Mouse (Mus musculus): ENCODE measurements at regions not wholly inside any gene's neighbourhood (a gene's known extent, or its start where the extent isn't known, plus 50 kb on each side); places are given as distances from the start of the nearest gene placed in this dataset.
A peak's percentile ranks its signal among the peaks of the same experiment; 100 is the strongest.
"Not testable (repeated sequence)": the region's sequence is repeated elsewhere in the genome, so short reads cannot be mapped to it uniquely, and the experiment has no call there.

DNA sequence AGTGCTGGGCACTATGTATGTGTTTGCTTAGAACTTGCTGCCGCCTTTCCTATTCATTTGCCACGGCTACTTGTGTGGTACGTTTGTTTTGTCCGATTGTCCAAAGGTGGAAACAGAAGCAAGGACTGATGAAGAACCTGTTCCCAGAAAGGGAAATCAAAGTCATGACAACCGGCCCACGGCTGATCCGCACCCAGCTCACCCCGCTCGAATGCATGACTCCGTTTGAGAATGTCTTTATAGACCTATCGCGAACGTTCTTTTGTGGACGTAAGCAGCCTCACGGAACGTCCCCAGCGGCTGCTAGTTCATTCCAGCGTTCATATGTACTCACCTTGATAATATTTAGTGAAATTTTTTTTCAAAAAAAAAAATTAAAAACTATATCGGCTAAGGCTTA, 149.9 kb upstream of the Ajap1 start:
- WGBS = 76% methylated on average over 19 of the region's 19 CpGs
- peak; percentile 43 for DNase-seq
- Histone ChIP-seq H3K4me2 (ENCODE audit: low read length) (no peak overlapping the region), H3K36me3 (ENCODE audit: control insufficient read depth, insufficient read depth, low read length) (no peaks in the 10 kb centered on the region), H3K4me3 (replicated peaks; ENCODE audit: low read depth, low read length) (no peak overlapping the region), H3K27ac (replicated peaks; ENCODE audit: low read depth, low read length) (no peak overlapping the region), H3K9me3 (ENCODE audit: control insufficient read depth, low read length) (no peaks in the 10 kb centered on the region), H3K27me3 (ENCODE audit: control insufficient read depth, insufficient read depth, low read length) (no peaks in the 10 kb centered on the region), H3K4me1 (ENCODE audit: control insufficient read depth, insufficient read depth, low read length) (peaks cover 19% of the 10 kb centered on the region; the same call in 1 of the 2 replicates), H3K9ac (replicated peaks; ENCODE audit: low read length) (no peak overlapping the region)
- no peak for ATAC-seq (ENCODE audit: low FRiP score, low TSS enrichment)

DNA sequence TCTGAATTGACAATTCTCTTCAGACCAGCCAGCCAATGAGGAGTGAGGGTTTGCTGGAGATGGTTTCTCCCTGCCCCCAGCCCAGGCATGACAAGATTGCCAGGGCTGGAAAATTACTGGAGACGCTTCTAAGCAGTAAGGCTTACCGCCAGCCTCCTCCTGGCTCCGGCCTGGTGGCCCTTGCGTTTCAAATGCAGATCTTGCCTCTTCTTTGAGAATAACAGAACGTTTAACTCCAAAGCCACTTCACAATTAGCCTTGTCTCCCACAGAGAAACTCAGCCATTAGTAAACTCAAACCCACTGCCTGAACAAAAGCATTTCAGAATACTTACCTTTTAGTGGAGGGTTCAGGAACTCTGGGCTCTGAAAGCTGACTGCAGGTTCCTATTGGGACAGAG, 150.6 kb upstream of the Ajap1 start:
- DNase-seq = peak; percentile 67
- peaks cover 25% of the 10 kb centered on the region for H3K4me1 ChIP-seq (ENCODE audit: control insufficient read depth, insufficient read depth, low read length)

GRCm38 (mm10) chr4:153634221-153634881, 151.7 kb upstream of the Ajap1 start:
- no peak overlapping the region for H3K4me3 ChIP-seq (replicated peaks; ENCODE audit: low read depth, low read length)
- no peaks in the 10 kb centered on the region for H3K27me3 ChIP-seq (ENCODE audit: control insufficient read depth, insufficient read depth, low read length)
- 27% methylated on average over 15 of the region's 15 CpGs for WGBS
- ATAC-seq (ENCODE audit: low FRiP score, low TSS enrichment) = 0 out of 2 replicates have a peak, but pooled peaks have one; percentile 43
- H3K27ac ChIP-seq (replicated peaks; ENCODE audit: low read depth, low read length) = peak overlapping the region; percentile 32; the same call in 1 of the 2 replicates
- DNase-seq = peak; percentile 68
- H3K9me3 ChIP-seq (ENCODE audit: control insufficient read depth, low read length) = no peaks in the 10 kb centered on the region
- H3K9ac ChIP-seq (replicated peaks; ENCODE audit: low read length) = no peak overlapping the region
- no peaks in the 10 kb centered on the region for H3K36me3 ChIP-seq (ENCODE audit: control insufficient read depth, insufficient read depth, low read length)
- no peak overlapping the region for H3K4me2 ChIP-seq (ENCODE audit: low read length)
- H3K4me1 ChIP-seq (ENCODE audit: control insufficient read depth, insufficient read depth, low read length) = peaks cover 29% of the 10 kb centered on the region

More for the DNA sequence above, 150.6 kb upstream of the Ajap1 start:
- no peak for ATAC-seq (ENCODE audit: low FRiP score, low TSS enrichment)
- Histone ChIP-seq H3K27ac (replicated peaks; ENCODE audit: low read depth, low read length) (no peak overlapping the region), H3K4me2 (ENCODE audit: low read length) (no peak overlapping the region), H3K4me3 (replicated peaks; ENCODE audit: low read depth, low read length) (no peak overlapping the region), H3K9ac (replicated peaks; ENCODE audit: low read length) (no peak overlapping the region), H3K9me3 (ENCODE audit: control insufficient read depth, low read length) (no peaks in the 10 kb centered on the region), H3K27me3 (ENCODE audit: control insufficient read depth, insufficient read depth, low read length) (no peaks in the 10 kb centered on the region), H3K36me3 (ENCODE audit: control insufficient read depth, insufficient read depth, low read length) (no peaks in the 10 kb centered on the region)
- 6% methylated on average over 5 of the region's 5 CpGs for WGBS

GRCm38 (mm10) chr4:153637989-153638388, 155.4 kb upstream of the Ajap1 start:
- Histone ChIP-seq H3K36me3 (ENCODE audit: control insufficient read depth, insufficient read depth, low read length) (no peaks in the 10 kb centered on the region), H3K27ac (replicated peaks; ENCODE audit: low read depth, low read length) (no peak overlapping the region; the same call in 1 of the 2 replicates), H3K9me3 (ENCODE audit: control insufficient read depth, low read length) (no peaks in the 10 kb centered on the region), H3K9ac (replicated peaks; ENCODE audit: low read length) (no peak overlapping the region), H3K4me2 (ENCODE audit: low read length) (no peak overlapping the region), H3K4me3 (replicated peaks; ENCODE audit: low read depth, low read length) (no peak overlapping the region), H3K4me1 (ENCODE audit: control insufficient read depth, insufficient read depth, low read length) (peaks cover 29% of the 10 kb centered on the region), H3K27me3 (ENCODE audit: control insufficient read depth, insufficient read depth, low read length) (no peaks in the 10 kb centered on the region)
- WGBS = 0% methylated on average over 1 of the region's 1 CpGs
- DNase-seq (peak; percentile 46), ATAC-seq (ENCODE audit: low FRiP score, low TSS enrichment) (no peak)

- Histone ChIP-seq H3K9ac (replicated peaks; ENCODE audit: low read length) (no peak overlapping the region), H3K4me2 (ENCODE audit: low read length) (no peak overlapping the region), H3K4me3 (replicated peaks; ENCODE audit: low read depth, low read length) (no peak overlapping the region), H3K27ac (replicated peaks; ENCODE audit: low read depth, low read length) (no peak overlapping the region), H3K36me3 (ENCODE audit: control insufficient read depth, insufficient read depth, low read length) (no peaks in the 10 kb centered on the region), H3K27me3 (ENCODE audit: control insufficient read depth, insufficient read depth, low read length) (no peaks in the 10 kb centered on the region), H3K4me1 (ENCODE audit: control insufficient read depth, insufficient read depth, low read length) (peaks cover 4% of the 10 kb centered on the region; the same call in 1 of the 2 replicates), H3K9me3 (ENCODE audit: control insufficient read depth, low read length) (no peaks in the 10 kb centered on the region)
- no peak for ATAC-seq (ENCODE audit: low FRiP score, low TSS enrichment)
- WGBS = 2% methylated on average over 5 of the region's 5 CpGs
- no peak for DNase-seq
Measured at GRCm38 (mm10) chr4:153651849-153652248, 169.2 kb upstream of the Ajap1 start.

- Histone ChIP-seq H3K4me2 (ENCODE audit: low read length) (no peak overlapping the region), H3K9ac (replicated peaks; ENCODE audit: low read length) (no peak overlapping the region), H3K4me1 (ENCODE audit: control insufficient read depth, insufficient read depth, low read length) (peaks cover 4% of the 10 kb centered on the region; the same call in 1 of the 2 replicates), H3K36me3 (ENCODE audit: control insufficient read depth, insufficient read depth, low read length) (no peaks in the 10 kb centered on the region), H3K27me3 (ENCODE audit: control insufficient read depth, insufficient read depth, low read length) (no peaks in the 10 kb centered on the region), H3K4me3 (replicated peaks; ENCODE audit: low read depth, low read length) (no peak overlapping the region), H3K27ac (replicated peaks; ENCODE audit: low read depth, low read length) (no peak overlapping the region), H3K9me3 (ENCODE audit: control insufficient read depth, low read length) (no peaks in the 10 kb centered on the region)
- ATAC-seq (ENCODE audit: low FRiP score, low TSS enrichment) (no peak), DNase-seq (peak; percentile 24)
- 88% methylated on average over 11 of the region's 11 CpGs for WGBS
Measured at GRCm38 (mm10) chr4:153652841-153653240, 170.2 kb upstream of the Ajap1 start.

DNA sequence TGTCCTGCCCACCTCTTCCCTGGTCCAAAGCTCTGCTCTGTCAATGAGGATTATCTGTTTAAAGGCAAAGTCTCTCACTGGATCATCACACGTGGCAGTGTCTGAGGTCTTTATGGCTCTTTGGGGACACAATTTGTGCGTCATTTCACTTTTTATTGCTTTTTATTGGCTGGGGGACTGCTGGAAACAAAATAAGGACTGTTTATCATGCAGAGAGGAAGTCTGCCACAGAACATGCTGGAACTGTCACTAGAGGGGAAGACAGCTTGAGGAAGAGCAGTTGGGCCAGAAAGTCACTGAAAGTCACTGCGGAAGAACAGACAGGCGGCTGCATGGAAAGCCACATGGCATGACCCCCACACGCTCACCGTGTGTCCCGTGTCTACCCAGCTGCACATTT, 180.1 kb upstream of the Ajap1 start:
- H3K4me1 ChIP-seq (ENCODE audit: control insufficient read depth, insufficient read depth, low read length) = no peaks in the 10 kb centered on the region
- 79% methylated on average over 7 of the region's 7 CpGs for WGBS
- DNase-seq (no peak), ATAC-seq (ENCODE audit: low FRiP score, low TSS enrichment) (no peak)
- H3K36me3 ChIP-seq (ENCODE audit: control insufficient read depth, insufficient read depth, low read length) = no peaks in the 10 kb centered on the region
- H3K9ac ChIP-seq (replicated peaks; ENCODE audit: low read length) = no peak overlapping the region
- H3K27ac ChIP-seq (replicated peaks; ENCODE audit: low read depth, low read length) = no peak overlapping the region
- no peak overlapping the region for H3K4me2 ChIP-seq (ENCODE audit: low read length)
- no peak overlapping the region for H3K4me3 ChIP-seq (replicated peaks; ENCODE audit: low read depth, low read length)
- no peaks in the 10 kb centered on the region for H3K27me3 ChIP-seq (ENCODE audit: control insufficient read depth, insufficient read depth, low read length)
- no peaks in the 10 kb centered on the region for H3K9me3 ChIP-seq (ENCODE audit: control insufficient read depth, low read length)

GRCm38 (mm10) chr4:153666626-153667236, 184.1 kb upstream of the Ajap1 start:
- not testable (repeated sequence) for DNase-seq; H3K9me3 ChIP-seq (ENCODE audit: control insufficient read depth, low read length); H3K4me1 ChIP-seq (ENCODE audit: control insufficient read depth, insufficient read depth, low read length); H3K4me3 ChIP-seq (replicated peaks; ENCODE audit: low read depth, low read length); H3K9ac ChIP-seq (replicated peaks; ENCODE audit: low read length); H3K27ac ChIP-seq (replicated peaks; ENCODE audit: low read depth, low read length); H3K4me2 ChIP-seq (ENCODE audit: low read length); ATAC-seq (ENCODE audit: low FRiP score, low TSS enrichment); H3K36me3 ChIP-seq (ENCODE audit: control insufficient read depth, insufficient read depth, low read length); H3K27me3 ChIP-seq (ENCODE audit: control insufficient read depth, insufficient read depth, low read length)
- 83% methylated on average over 6 of the region's 6 CpGs for WGBS

- H3K36me3 ChIP-seq (ENCODE audit: control insufficient read depth, insufficient read depth, low read length) = no peaks in the 10 kb centered on the region
- H3K4me1 ChIP-seq (ENCODE audit: control insufficient read depth, insufficient read depth, low read length) = no peaks in the 10 kb centered on the region
- no peak overlapping the region for H3K4me3 ChIP-seq (replicated peaks; ENCODE audit: low read depth, low read length)
- ATAC-seq (ENCODE audit: low FRiP score, low TSS enrichment) (no peak), DNase-seq (no peak)
- H3K9ac ChIP-seq (replicated peaks; ENCODE audit: low read length) = no peak overlapping the region
- H3K27me3 ChIP-seq (ENCODE audit: control insufficient read depth, insufficient read depth, low read length) = no peaks in the 10 kb centered on the region
- WGBS = 79% methylated on average over 4 of the region's 4 CpGs
- no peak overlapping the region for H3K27ac ChIP-seq (replicated peaks; ENCODE audit: low read depth, low read length)
- H3K4me2 ChIP-seq (ENCODE audit: low read length) = no peak overlapping the region
- H3K9me3 ChIP-seq (ENCODE audit: control insufficient read depth, low read length) = no peaks in the 10 kb centered on the region
Measured at GRCm38 (mm10) chr4:153669070-153669469, 186.5 kb upstream of the Ajap1 start.
